Mouse (Mus musculus): Measurements from ENCODE around the gene Cep95.
"Not testable (repeated sequence)": the region's sequence is repeated elsewhere in the genome, so short reads cannot be mapped to it uniquely, and the experiment has no call there.

Gene Cep95

GRCm38 (mm10) chr11:106777395-106777794 lies 11.7 kb upstream of the Cep95 start:
- no peak for DNase-seq

GRCm38 (mm10) chr11:106778132-106778531 lies 10.9 kb upstream of the Cep95 start:
- DNase-seq, result no peak

DNA sequence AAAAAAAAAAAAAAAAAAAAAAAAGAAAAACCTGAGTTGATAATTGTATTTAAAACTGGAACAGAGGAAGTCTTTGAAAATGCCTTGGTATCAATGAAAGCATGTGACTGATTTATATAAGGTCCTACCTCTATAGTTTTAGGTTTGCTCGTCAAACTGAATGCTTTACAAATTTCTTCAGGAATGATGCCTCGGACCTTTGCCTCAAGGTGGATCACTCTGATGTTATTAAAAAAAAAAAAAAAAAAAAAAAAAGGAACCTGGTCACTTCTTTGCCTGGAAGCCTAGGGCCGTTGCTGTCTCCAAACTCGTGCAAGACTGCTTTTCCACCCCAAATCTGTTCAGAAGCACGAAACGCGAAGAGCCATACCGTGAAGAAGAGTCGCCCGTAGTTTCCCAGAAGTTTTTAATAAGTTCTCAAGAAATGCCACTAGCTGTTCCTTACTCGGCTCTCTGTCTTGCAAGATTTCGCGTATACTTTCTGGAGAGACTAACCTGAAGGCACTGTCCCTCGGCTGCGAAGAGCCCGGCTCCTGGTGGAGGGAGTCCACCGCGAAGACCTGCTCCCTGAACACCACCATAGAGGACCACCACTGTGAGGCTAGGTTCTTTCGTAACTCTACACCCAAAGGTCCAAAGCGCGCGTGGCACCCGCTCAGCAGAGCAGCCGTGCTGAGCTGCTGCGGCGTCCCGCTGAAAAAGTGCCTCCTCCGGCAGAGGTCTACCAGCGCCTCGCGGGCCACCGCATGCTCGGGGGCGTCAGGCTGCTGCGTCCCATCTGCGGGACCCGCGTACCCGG lies 10.3 kb upstream of the Cep95 start:
- no peak for DNase-seq

GRCm38 (mm10) chr11:106779388-106780088 lies 9.5 kb upstream of the Cep95 start, which contains the start of gene Polg2:
Gene Polg2, minus strand, starts transcription at chr11:106779537.
- DNase-seq, result peak; percentile 93

- no peak for DNase-seq
Measured at GRCm38 (mm10) chr11:106780089-106780425, 9.0 kb upstream of the Cep95 start.

DNA sequence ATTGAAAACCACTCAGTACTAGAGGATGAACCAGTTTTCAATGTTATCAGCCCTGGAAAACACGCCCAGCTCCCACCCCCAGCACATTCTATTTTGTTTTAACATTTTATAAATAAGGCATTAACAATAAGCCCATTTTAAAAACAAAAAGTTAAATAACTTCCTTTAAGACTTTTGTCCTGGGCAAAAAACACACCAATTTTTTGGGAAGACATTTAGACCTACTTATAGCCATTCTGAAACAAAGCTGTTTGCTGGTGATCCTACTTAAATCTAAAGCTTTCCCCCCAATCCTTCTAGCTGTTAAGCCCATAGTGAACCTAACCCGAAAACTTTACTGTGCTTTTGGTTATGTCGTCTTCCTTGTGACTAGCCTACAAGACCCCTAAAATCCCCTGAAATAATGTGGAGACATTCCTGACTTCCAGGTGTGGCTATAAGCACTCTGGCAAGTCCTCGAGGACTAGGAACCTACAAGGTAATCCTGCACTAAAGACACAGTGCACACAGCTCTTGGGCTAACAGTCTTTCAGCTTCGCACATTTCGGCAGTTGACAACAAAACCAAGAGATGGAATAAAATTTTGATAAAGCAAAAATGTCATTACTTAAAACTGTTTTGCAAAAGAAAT lies 8.3 kb upstream of the Cep95 start:
- DNase-seq, result no peak

- DNase-seq, result not testable (repeated sequence)
Measured at GRCm38 (mm10) chr11:106782271-106782670, 6.8 kb upstream of the Cep95 start.

GRCm38 (mm10) chr11:106782841-106783764 lies 5.9 kb upstream of the Cep95 start:
- DNase-seq, result no peak

GRCm38 (mm10) chr11:106784476-106784875 lies 4.6 kb upstream of the Cep95 start:
- DNase-seq, result no peak

GRCm38 (mm10) chr11:106785043-106785442 lies 4.0 kb upstream of the Cep95 start:
- DNase-seq, result no peak

- DNase-seq, result peak; percentile 94
Measured at GRCm38 (mm10) chr11:106787131-106788025, 1.7 kb upstream of the Cep95 start.

DNA sequence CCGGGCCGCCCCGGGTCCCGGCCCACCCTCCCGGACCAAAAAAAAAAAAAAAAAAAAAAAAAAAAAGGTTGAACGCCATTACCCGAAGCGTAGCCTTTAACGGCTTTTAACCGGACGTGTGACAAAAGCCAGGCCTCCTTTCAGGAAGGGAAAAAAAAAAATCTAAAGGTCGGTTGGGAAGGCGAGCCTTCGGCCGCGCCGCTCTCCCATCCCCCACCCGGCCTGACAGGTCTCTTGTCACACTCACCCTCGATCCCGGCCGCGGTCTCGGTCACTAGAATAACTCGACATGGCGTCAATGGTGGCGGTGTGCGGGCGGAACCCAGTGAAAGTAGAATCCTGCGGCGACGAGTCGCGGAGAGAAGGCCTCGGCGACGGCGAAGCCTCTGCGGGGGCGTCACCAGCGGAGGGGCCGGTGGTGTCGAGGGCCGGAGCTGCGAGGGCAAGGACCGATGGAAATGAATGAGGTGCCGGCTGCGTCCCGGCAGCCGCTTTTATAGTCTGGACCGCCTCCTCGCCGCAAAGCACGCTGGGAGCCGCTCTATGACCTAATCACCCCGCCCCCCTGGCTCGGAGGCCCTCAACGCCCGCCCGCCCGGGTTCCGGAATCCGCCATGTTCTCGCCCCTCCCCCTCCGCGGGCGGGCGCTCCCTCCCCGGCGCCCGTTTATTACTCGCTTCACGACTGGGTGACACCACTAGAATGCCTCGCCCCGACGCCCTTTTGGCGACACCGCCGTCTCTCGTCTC lies 852 bp upstream of the Cep95 start:
- DNase-seq, result peak; percentile 98

DNA sequence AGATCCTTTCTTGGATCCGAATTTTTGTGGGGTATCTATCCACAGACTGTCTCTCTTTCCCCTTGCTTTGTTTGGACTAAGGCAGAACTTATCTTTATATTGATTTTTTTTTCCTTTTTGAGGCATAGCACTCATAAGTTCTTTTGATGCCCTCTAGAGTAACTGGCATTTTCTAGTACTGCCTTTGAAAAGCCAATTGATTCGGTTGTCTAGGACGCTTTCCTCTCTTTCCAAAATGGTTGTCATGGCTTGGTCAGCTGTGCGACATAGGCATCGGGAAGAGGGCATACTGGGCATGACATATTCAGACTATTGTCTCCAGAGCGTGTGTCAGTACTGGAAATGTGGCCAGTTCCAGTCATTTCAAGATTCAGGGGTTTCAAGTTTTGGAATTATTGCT lies 597 bp downstream of the Cep95 start:
- DNase-seq, result no peak

GRCm38 (mm10) chr11:106793846-106794245 lies 4.8 kb downstream of the Cep95 start:
- DNase-seq, result no peak

GRCm38 (mm10) chr11:106795679-106796078 lies 6.6 kb downstream of the Cep95 start:
- DNase-seq, result peak; percentile 44

GRCm38 (mm10) chr11:106802069-106802627 lies 13.1 kb downstream of the Cep95 start:
- DNase-seq, result no peak

GRCm38 (mm10) chr11:106807442-106807841 lies 18.4 kb downstream of the Cep95 start:
- not testable (repeated sequence) for DNase-seq

GRCm38 (mm10) chr11:106812410-106813136 lies 23.5 kb downstream of the Cep95 start:
- no peak for DNase-seq

- no peak for DNase-seq
Measured at GRCm38 (mm10) chr11:106814601-106815320, 25.7 kb downstream of the Cep95 start.
